Mouse (Mus musculus) Muller cell, postnatal 12 days (primary cell): Measurements from ENCODE around the gene Mitf.

ENCODE experiments used
- DNase-seq: peaks from one replicate; pipeline ENCODE4 v3.0.0-alpha.2; 2015; ENCODE audit errors: inconsistent ontology term

The Mitf gene

GRCm38 (mm10) chr6:97880363-97880762, 73.5 kb downstream of the Mitf start:
- DNase-seq, result no peak

- no peak for DNase-seq
Observed at GRCm38 (mm10) chr6:97881935-97882334, 75.1 kb downstream of the Mitf start.

DNA sequence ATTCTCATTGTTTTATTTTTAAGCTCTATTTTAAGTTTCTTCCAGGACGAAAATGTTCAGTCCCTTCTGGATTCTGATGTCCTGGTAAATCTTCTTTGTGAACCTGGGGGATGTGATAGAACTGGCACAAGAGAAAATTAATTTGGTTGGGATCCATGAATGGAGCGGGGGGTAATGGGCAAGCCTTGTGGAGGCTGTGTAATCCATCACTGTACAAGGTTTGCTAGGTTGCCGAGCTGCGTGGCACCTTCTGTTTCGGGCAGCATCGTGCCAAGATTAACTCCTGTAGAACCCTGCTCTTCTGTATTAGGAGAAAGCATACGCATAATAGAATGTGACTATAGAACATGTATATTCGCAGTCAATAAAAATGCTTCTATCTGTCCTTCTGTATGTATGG, 76.1 kb downstream of the Mitf start:
- no peak for DNase-seq

DNA sequence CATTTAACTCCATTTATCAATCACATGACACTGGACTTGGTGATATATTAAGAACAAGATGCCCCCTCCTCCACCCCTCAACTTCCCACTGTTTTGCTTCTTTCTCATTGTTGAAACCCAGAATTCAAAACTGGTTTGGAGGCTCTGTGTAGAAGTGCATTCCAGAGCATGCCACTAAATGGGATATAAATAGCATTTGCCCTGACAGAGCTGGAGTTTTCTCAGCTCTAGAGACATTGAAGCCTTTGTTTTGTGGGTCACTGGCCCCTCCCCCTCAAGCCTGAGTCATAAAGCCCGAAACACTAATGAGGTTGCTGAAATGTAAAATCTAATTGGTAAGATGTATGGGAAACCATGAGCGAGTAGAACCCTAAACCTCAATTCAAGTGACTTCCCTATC, 76.6 kb downstream of the Mitf start:
- DNase-seq, result peak; percentile 98

DNA sequence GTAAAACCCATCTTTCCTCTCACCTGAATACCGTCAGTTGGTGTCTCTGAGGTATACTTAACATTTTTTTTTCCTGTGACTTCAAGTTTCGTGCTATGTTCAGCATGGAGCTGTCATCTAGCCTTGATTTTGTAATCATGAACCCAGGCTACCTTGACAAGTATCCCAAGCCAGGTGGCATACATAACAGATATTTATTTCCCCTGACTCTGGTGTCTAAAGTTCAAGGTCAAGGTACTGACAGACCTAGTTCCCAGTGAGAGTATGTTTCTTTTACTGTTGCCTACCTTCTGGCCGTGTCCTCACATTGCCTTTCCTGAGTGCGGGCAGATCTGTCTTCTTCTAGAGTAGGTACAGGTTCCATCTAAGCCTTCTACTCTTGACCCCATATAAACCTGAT, 78.1 kb downstream of the Mitf start:
- no peak for DNase-seq

- peak; percentile 44 for DNase-seq
Observed at GRCm38 (mm10) chr6:97885606-97886005, 78.8 kb downstream of the Mitf start.

- DNase-seq, result no peak
Observed at GRCm38 (mm10) chr6:97887893-97888292, 81.0 kb downstream of the Mitf start.

DNA sequence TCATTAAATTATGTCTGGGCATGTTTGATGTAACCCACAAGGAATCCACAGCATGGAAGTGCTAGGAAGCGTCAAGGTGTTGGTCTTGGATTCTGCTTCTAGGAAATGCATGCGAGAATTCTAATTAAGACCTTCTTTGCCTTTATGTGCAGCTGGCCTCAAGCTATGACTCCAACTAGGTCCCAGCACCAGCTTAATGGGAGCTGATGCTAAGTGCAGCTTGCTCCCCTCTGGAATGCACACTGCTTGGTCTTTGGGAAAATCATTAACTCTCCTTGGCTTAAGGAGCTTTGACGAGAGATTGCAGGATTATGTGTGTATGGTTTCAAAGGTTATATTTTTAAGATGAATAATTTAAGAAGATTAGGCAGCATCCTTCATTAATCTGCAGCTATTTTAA, 81.7 kb downstream of the Mitf start:
- DNase-seq, result no peak

- no peak for DNase-seq
Observed at GRCm38 (mm10) chr6:97893546-97893945, 86.7 kb downstream of the Mitf start.

DNA sequence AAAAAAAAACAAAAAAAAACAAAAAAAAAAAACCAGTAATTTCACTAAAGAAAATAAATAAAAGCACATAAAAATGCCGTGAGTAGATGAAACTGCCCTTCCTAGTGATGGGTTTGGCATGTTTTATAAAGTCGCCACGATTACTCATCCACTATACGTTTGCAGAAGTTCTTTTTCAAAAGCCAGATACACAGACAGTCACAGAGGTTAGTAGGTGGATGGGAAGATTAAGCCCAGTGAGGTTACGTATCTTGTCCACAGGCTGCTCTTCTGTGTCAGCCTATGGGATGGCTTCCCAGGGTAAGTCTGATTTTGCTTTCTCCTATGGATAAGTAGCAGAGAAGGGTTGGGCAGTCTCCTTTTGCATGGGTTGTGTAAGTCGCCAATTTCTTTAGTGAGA, 90.3 kb downstream of the Mitf start:
- DNase-seq, result no peak

DNA sequence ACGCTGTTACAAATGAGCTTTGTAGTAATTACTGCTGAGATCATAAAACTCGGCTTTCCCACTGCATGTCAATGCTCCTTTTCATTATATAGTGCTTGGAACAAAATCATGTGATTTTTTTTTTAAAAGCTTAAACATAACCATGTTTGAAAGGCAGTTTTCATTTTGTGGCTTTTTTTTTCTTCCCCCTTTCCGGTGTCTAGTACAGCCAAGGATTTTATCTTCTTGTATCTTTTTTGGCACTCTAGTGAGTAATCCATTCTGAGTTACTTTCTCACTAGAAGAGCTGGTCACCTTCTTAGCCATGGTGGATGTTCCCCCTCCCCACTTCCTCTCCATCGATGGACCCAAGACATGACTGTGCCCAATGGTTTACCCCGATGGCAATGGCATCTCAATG, 91.2 kb downstream of the Mitf start:
- no peak for DNase-seq

DNA sequence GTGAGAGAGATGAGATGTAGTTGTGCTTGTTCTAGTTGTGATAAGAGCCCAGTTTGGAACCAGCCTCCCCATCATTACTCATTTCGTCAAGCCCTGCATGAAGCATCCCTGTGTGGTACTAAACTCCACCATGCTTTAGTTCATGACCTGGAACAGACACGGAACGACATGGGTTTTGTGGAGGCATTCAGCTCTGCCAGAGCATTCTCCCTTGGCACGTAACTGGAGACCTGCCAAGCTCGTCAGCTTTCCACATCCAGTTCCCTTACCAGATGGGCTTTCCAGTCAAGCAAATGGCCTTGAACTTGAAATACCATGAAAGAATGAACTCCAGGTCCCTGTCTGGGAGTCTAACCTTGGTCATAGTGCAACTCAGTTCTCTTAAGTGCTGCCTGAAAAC, 94.7 kb downstream of the Mitf start:
- DNase-seq, result no peak

- DNase-seq, result no peak
Observed at GRCm38 (mm10) chr6:97902205-97902604, 95.4 kb downstream of the Mitf start.

- no peak for DNase-seq
Observed at GRCm38 (mm10) chr6:97914768-97915167, 107.9 kb downstream of the Mitf start.

- no peak for DNase-seq
Observed at GRCm38 (mm10) chr6:97916386-97916903, 109.6 kb downstream of the Mitf start.

DNA sequence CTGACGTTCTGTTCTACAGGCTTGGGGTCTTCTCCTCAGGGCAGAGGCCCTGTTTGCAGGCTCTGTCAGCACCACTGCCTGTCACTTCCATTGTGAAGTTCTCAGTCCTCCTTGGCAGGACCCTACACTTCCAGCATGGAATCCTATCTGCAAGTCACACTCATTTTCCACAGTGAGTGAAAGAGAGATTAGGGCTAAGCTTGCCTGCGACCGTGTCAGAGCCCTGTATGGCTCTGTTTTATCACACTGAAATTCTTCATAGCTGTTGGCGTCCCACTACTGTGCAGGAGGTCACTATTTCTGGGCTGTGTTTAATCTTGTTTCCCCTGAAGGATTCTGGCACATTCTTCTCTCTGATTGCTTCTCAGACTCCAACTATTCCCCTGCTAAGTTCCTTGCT, 111.2 kb downstream of the Mitf start:
- DNase-seq, result no peak

- no peak for DNase-seq
Observed at GRCm38 (mm10) chr6:97918481-97918880, 111.6 kb downstream of the Mitf start.

DNA sequence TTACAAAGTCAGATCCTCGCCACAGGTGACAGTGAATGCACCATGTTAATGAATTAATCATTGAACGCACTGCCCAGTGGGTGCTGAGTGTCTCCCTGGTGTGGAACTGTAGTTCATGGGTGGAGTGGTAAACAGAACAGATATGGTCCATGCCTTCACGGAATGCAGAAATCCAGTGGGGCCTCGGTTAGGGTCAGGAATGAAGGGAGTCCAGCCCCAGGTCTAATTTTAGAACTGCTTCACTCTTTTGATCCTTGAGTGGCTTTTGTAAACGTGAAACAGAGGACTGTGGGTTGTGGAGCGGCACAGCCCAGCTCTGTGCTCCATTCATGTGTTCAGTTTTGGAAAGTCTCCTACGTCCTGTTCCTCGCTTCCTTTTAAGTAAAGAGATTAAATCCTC, 112.4 kb downstream of the Mitf start:
- no peak for DNase-seq

- DNase-seq, result no peak
Observed at GRCm38 (mm10) chr6:97921591-97921990, 114.7 kb downstream of the Mitf start.

DNA sequence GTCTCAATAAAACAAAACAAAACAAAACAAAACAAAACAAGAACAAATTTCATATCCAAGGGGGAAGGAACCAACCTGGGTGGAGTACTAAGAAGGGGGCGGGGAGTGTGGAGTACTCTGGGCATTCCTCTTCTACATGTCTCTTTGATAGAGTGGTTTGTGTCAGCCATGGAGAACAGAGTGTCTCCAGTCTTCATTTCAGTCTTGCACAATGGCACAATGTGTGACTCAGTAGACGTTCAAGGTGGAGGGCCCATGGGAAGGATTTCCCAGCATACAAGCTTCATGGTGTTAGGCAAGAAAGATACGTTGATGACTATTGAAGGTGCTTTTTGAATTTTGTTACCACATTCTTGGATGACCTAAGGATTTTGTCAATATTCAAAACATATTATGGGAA, 117.4 kb downstream of the Mitf start:
- no peak for DNase-seq

- no peak for DNase-seq
Observed at GRCm38 (mm10) chr6:97929051-97929450, 122.2 kb downstream of the Mitf start.

DNA sequence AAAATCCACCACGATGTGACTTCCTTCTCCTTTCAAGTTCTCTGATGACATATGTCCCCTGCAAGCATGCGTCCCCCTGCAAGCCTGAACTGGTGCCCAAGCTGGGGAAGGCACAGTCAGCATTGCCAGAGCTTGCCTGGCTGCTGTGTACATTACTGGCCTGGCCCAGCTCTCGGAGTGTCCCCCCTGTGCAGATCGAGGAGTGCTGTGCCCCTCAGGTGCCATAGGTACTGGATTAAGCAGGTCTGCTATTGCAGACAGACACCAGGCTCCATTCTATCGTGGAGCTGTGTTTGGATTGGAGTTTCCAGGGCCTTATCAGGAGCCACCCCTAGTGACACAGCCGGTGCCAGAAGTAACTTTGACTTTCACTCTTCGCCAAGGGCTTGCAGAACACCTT, 122.6 kb downstream of the Mitf start:
- DNase-seq, result no peak

GRCm38 (mm10) chr6:97937139-97937538, 130.3 kb downstream of the Mitf start:
- DNase-seq, result peak; percentile 14

DNA sequence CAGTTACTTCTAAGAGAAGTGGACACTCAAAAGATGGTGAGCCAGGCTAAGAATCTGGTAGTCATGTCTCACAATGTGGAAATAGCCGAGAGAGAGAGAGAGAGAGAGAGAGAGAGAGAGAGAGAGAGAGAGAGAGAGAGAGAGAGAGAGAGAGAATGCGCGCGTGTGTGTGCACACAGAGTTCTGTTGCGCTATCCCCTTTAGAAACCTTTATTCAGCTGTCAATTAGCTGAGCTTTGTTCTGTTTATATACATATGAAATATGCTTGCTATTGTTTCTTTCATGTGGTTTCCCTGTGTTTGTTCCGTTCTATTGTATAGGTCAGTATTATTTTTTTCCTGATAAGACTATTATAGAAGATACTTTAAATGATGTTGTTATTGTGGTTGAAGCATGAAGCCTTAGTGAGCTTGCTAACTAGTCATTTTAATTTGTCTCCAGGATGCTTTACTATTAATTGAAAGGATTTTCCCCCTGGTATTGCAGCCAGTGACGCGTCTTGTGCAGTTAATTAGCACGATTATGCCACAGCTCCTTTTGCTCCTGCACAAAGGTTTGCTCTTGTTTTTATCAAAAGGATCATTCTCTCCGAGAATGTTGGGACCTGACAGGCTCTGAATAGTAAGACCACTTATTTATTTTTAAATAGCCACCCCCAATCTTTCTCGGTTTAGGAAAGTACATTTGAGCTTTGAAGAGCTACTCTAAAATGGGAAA, 131.2 kb downstream of the Mitf start:
- peak; percentile 30 for DNase-seq
